Mouse (Mus musculus) limb, embryonic 11.5 days (tissue): ENCODE results near the gene Rapgef1. TPM values are rescaled to one million over a fixed set of nuclear protein-coding genes. Genes with fewer than 3 reads are reported as not detected.
A peak's percentile ranks its signal among the peaks of the same experiment; 100 is the strongest.

ENCODE experiments used
- ATAC-seq: fragments of 200-750 bp; cut with Nextera tagmentation; 2 replicates; pipeline ENCODE4 v1.8.0; 2017; ENCODE audit warnings: low read depth; ENCODE audit not compliant: insufficient number of reproducible peaks, low FRiP score, low TSS enrichment
- DNase-seq: peaks from one replicate; pipeline ENCODE4 v3.0.0-alpha.2; 2015; ENCODE audit warnings: low spot score
- H3K27ac ChIP-seq: fragments of 300-500 bp; sonication (generic); replicated peaks from 2 replicates; pipeline ENCODE4 v1.5.1; 2014; ENCODE audit warnings: low read depth, mild to moderate bottlenecking, low read length
- H3K27me3 ChIP-seq: fragments of 300-500 bp; sonication (generic); 2 replicates; pipeline ENCODE4 v1.6.1; 2014; ENCODE audit warnings: mild to moderate bottlenecking, low read length, mixed read lengths; ENCODE audit not compliant: control insufficient read depth, insufficient read depth
- H3K36me3 ChIP-seq: fragments of 300-500 bp; sonication (generic); 2 replicates; pipeline ENCODE4 v1.6.1; 2014; ENCODE audit warnings: mild to moderate bottlenecking, low read length, moderate library complexity, mixed read lengths; ENCODE audit not compliant: control insufficient read depth, insufficient read depth
- H3K4me1 ChIP-seq: fragments of 300-500 bp; sonication (generic); 2 replicates; pipeline ENCODE4 v1.6.1; 2014; ENCODE audit warnings: low read length, mixed read lengths; ENCODE audit not compliant: control insufficient read depth, insufficient read depth
- H3K4me2 ChIP-seq: fragments of 300-500 bp; sonication (generic); 2 replicates; pipeline ENCODE4 v1.6.1; 2014; ENCODE audit warnings: low read depth, mild to moderate bottlenecking, moderate library complexity; ENCODE audit not compliant: severe bottlenecking
- H3K4me3 ChIP-seq: fragments of 300-500 bp; sonication (generic); 2 replicates; pipeline ENCODE4 v1.5.1; 2014; ENCODE audit warnings: low read depth, low read length
- H3K9ac ChIP-seq: fragments of 300-500 bp; sonication (generic); 2 replicates; pipeline ENCODE4 v1.6.1; 2014; ENCODE audit warnings: mild to moderate bottlenecking, low read length
- H3K9me3 ChIP-seq: fragments of 300-500 bp; sonication (generic); 2 replicates; pipeline ENCODE4 v1.6.1; 2016; ENCODE audit warnings: low read length; ENCODE audit not compliant: control insufficient read depth
- WGBS: fragments of 180-500 bp; shearing (Covaris S2); extraction: QIAGEN DNeasy Blood & Tissue Kit; methylation state at CpG from one replicate; pipeline ENCODE4 v1.1.7; 2014; 5-methylcytosine and 5-hydroxymethylcytosine counted together
- polyA plus RNA-seq: library from polyadenylated mRNA; unstranded; fragments of >200 nt; fragmentation: Nextera tagmentation; extraction: Ambion mirVana; gene quantifications from 2 replicates; pipeline ENCODE4 v1.2.1, GENCODE M21; 2014

The Rapgef1 gene
- polyA plus RNA-seq = 17.1 and 19.7 TPM in 2 replicates

- Histone ChIP-seq H3K27me3 (no peaks in the 10 kb centered on the region), H3K27ac (peak within 1 kb of the TSS; percentile 89), H3K4me3 (peak within 1 kb of the TSS; percentile 72), H3K36me3 (no peaks in the 10 kb centered on the region), H3K9ac (peak within 1 kb of the TSS; percentile 96), H3K4me1 (peaks cover 3% of the 10 kb centered on the region; the same call in 1 of the 2 replicates), H3K9me3 (no peaks in the 10 kb centered on the region), H3K4me2 (peak within 1 kb of the TSS; percentile 74)
- DNase-seq (peak; percentile 93), ATAC-seq (peak; percentile 54; the same call in 1 of the 2 replicates)
- under 1% methylated on average over 85 of the region's 101 CpGs for WGBS
Measured at GRCm38 (mm10) chr2:29619484-29620300, at the start of gene Rapgef1. Gene Rapgef1 (plus strand): TSS chr2:29619720.

GRCm38 (mm10) chr2:29571921-29572700 is 47.4 kb upstream of the Rapgef1 start:
- Histone ChIP-seq H3K27me3 (no peaks in the 10 kb centered on the region), H3K9ac (no peak overlapping the region), H3K9me3 (no peaks in the 10 kb centered on the region), H3K4me2 (no peak overlapping the region), H3K4me3 (no peak overlapping the region), H3K27ac (no peak overlapping the region), H3K36me3 (no peaks in the 10 kb centered on the region), H3K4me1 (0 out of 2 replicates have a peak, but pooled peaks cover 4% of the 10 kb centered on the region)
- DNase-seq (no peak), ATAC-seq (no peak)
- WGBS = 63% methylated on average over 9 of the region's 9 CpGs

GRCm38 (mm10) chr2:29572811-29573427 is 46.6 kb upstream of the Rapgef1 start:
- H3K9ac ChIP-seq = no peak overlapping the region
- H3K27me3 ChIP-seq = no peaks in the 10 kb centered on the region
- H3K4me2 ChIP-seq = no peak overlapping the region

GRCm38 (mm10) chr2:29573591-29573990 is 45.9 kb upstream of the Rapgef1 start:
- Histone ChIP-seq H3K4me1 (0 out of 2 replicates have a peak, but pooled peaks cover 4% of the 10 kb centered on the region), H3K9me3 (no peaks in the 10 kb centered on the region), H3K9ac (no peak overlapping the region), H3K4me3 (no peak overlapping the region), H3K27ac (no peak overlapping the region), H3K4me2 (no peak overlapping the region), H3K36me3 (no peaks in the 10 kb centered on the region), H3K27me3 (no peaks in the 10 kb centered on the region)
- DNase-seq = peak; percentile 95
- no peak for ATAC-seq
- 8% methylated on average over 5 of the region's 5 CpGs for WGBS

More at GRCm38 (mm10) chr2:29572811-29573427, 46.6 kb upstream of the Rapgef1 start:
- ATAC-seq (no peak), DNase-seq (no peak)
- Histone ChIP-seq H3K4me3 (no peak overlapping the region), H3K27ac (no peak overlapping the region), H3K9me3 (no peaks in the 10 kb centered on the region), H3K36me3 (no peaks in the 10 kb centered on the region), H3K4me1 (0 out of 2 replicates have a peak, but pooled peaks cover 4% of the 10 kb centered on the region)
- 69% methylated on average over 5 of the region's 5 CpGs for WGBS

GRCm38 (mm10) chr2:29574187-29574586 is 45.3 kb upstream of the Rapgef1 start:
- Histone ChIP-seq H3K27ac (no peak overlapping the region), H3K27me3 (no peaks in the 10 kb centered on the region), H3K9ac (no peak overlapping the region), H3K4me2 (no peak overlapping the region), H3K4me3 (no peak overlapping the region), H3K9me3 (no peaks in the 10 kb centered on the region), H3K4me1 (0 out of 2 replicates have a peak, but pooled peaks cover 4% of the 10 kb centered on the region), H3K36me3 (no peaks in the 10 kb centered on the region)
- ATAC-seq = no peak
- DNase-seq = peak; percentile 23
- WGBS = 18% methylated on average over 11 of the region's 11 CpGs

GRCm38 (mm10) chr2:29582415-29582814 is 37.1 kb upstream of the Rapgef1 start:
- ATAC-seq (no peak), DNase-seq (peak; percentile 80)
- Histone ChIP-seq H3K27ac (no peak overlapping the region), H3K9ac (no peak overlapping the region), H3K27me3 (no peaks in the 10 kb centered on the region), H3K9me3 (no peaks in the 10 kb centered on the region), H3K36me3 (no peaks in the 10 kb centered on the region), H3K4me1 (no peaks in the 10 kb centered on the region), H3K4me3 (no peak overlapping the region), H3K4me2 (no peak overlapping the region)
- 4% methylated on average over 7 of the region's 7 CpGs for WGBS

GRCm38 (mm10) chr2:29586017-29586702 is 33.4 kb upstream of the Rapgef1 start:
- no peak for DNase-seq

More at GRCm38 (mm10) chr2:29586017-29586702, 33.4 kb upstream of the Rapgef1 start:
- no peak for ATAC-seq
- H3K9me3 ChIP-seq = no peaks in the 10 kb centered on the region
- H3K27me3 ChIP-seq = no peaks in the 10 kb centered on the region
- 32% methylated on average over 8 of the region's 8 CpGs for WGBS
- no peak overlapping the region for H3K9ac ChIP-seq
- no peak overlapping the region for H3K4me3 ChIP-seq
- no peaks in the 10 kb centered on the region for H3K36me3 ChIP-seq
- H3K27ac ChIP-seq = no peak overlapping the region
- no peak overlapping the region for H3K4me2 ChIP-seq
- no peaks in the 10 kb centered on the region for H3K4me1 ChIP-seq
